Mouse (Mus musculus) natural killer cell, adult 2 months (primary cell): ENCODE measurements around the gene Gm2035.
"Not testable (repeated sequence)": the region's sequence is repeated elsewhere in the genome, so short reads cannot be mapped to it uniquely, and the experiment has no call there.

Experiments used
- DNase-seq, 2 experiments: peaks; one replicate each; pipeline ENCODE4 v3.0.0; 2022; ENCODE audit warnings: low spot score in 2 of 2

Gene Gm2035

DNA sequence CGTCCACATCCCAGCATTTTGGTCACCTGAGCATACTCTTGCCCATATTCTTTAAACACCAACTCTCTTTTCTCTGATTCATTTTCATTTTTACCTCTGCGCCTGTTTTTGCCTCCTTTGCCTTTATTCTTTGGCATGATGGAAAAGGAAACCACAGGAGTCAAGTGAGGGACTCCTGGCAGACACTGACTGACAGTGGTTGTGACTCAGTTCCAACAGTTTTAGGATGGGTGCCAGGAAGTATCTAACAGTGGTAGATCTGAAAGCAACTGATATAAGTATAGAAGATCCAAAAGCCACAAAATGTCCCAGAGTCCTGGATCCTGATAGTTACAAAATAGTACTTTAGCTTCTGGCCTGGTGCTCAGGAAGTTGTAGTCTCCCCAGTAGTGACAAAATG is at the start of gene Gm2035:
Gene Gm2035 (minus strand): TSS at position 137 of the 400 bp plus-strand sequence.
- not testable (repeated sequence) for DNase-seq

DNA sequence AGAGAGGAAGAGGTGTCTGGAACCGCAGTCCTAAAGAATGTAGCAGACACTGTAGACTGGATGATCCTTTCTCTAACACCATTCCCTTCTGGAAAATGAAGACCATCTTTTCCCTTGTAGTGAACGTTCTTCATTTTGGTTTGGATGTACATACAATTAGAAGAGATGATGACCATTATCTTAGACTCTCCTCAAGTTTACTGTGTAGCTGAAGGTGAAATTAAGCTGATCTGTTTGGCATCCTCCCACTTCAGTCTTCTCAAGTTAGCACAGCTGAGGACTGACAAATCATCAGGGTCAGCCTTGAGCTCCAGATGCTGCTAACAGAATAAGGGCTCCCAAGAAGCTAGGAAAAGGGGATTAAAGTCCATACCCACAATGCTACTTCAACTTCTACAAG is 34.1 kb upstream of the Gm2035 start, which contains the start of gene Gm2042:
Gene Gm2042 (plus strand): TSS at position 301 of the 400 bp plus-strand sequence.
- DNase-seq, result not testable (repeated sequence)

- not testable (repeated sequence) for DNase-seq
Measured at GRCm38 (mm10) chr12:87895070-87895469, 24.6 kb downstream of the Gm2035 start, which contains the start of gene Gm2022. Gene Gm2022 (plus strand): TSS chr12:87895370.

- not testable (repeated sequence) for DNase-seq
Measured at GRCm38 (mm10) chr12:87873772-87874171, 45.9 kb downstream of the Gm2035 start, which contains the start of gene Gm2016. Gene Gm2016 (plus strand): TSS chr12:87874072.
